ENCODE assay signal across 23 mouse cellular contexts in genomic region chr7:102200576-102200975, GRCm38 (mm10).
"Had no signal": no experiment of that assay in that cellular context is flagged by ENCODE, and none has a peak within 500 bp of the region (broad histone marks: within the 10 kb centered on the region; RNA-seq: fewer than 3 reads in every experiment).

No protein-coding gene starts in this region.

- H3K27me3 ChIP-seq: heart, embryonic 13.5 days; heart, embryonic 15.5 days; hindbrain, embryonic 13.5 days; hindbrain, embryonic 15.5 days; limb, embryonic 12.5 days; liver, embryonic 13.5 days had no signal

- H3K4me1 ChIP-seq: hindbrain, embryonic 15.5 days; limb, embryonic 10.5 days; limb, embryonic 12.5 days had no signal

- ATAC-seq: hindbrain, postnatal 0 days; intestine, postnatal 0 days had no signal

- H3K9ac ChIP-seq: heart, embryonic 13.5 days; heart, embryonic 15.5 days; hindbrain, embryonic 13.5 days; hindbrain, embryonic 15.5 days; limb, embryonic 12.5 days; liver, embryonic 13.5 days had no signal

- H3K36me3 ChIP-seq: hindbrain, embryonic 13.5 days; hindbrain, embryonic 15.5 days had no signal

- H3K9me3 ChIP-seq: heart, embryonic 13.5 days; heart, embryonic 15.5 days; hindbrain, embryonic 13.5 days; hindbrain, embryonic 15.5 days; limb, embryonic 10.5 days; limb, embryonic 12.5 days; liver, embryonic 13.5 days had no signal

- H3K4me3 ChIP-seq: gastrocnemius, adult 2 months; heart, adult 2 months; heart, embryonic 13.5 days; heart, embryonic 15.5 days; hindbrain, embryonic 13.5 days; hindbrain, embryonic 15.5 days; layer of hippocampus, adult 2 months; left cerebral cortex, adult 2 months; limb, embryonic 10.5 days; limb, embryonic 12.5 days; liver, embryonic 13.5 days had no signal

- H3K27ac ChIP-seq: gastrocnemius, adult 2 months; heart, adult 2 months; heart, embryonic 13.5 days; heart, embryonic 15.5 days; hindbrain, embryonic 13.5 days; hindbrain, embryonic 15.5 days; hindbrain, postnatal 0 days; layer of hippocampus, adult 2 months; left cerebral cortex, adult 2 months; limb, embryonic 10.5 days; limb, embryonic 12.5 days; liver, embryonic 13.5 days had no signal

- DNase-seq: gastrocnemius, adult 2 months; gastrocnemius, postnatal 10 days; gastrocnemius, postnatal 25 days; heart, adult 2 months; heart, postnatal 14 days; heart, postnatal 36 days; kidney, adult 18-20 months; kidney, adult 8-10 months; kidney, postnatal 10 days; kidney, postnatal 25 days; kidney, postnatal 4 days; liver; liver, embryonic 13.5 days had no signal
